Mouse (Mus musculus) midbrain, embryonic 15.5 days (tissue): Measurements from ENCODE around the gene Gm2663. TPM values are rescaled to one million over a fixed set of nuclear protein-coding genes. Genes with fewer than 3 reads are reported as not detected.
"Not testable (repeated sequence)": the region's sequence is repeated elsewhere in the genome, so short reads cannot be mapped to it uniquely, and the experiment has no call there.

ENCODE experiments used
- ATAC-seq: fragments of 200-750 bp; cut with Nextera tagmentation; replicated peaks from 2 replicates; pipeline ENCODE4 v1.8.0; 2017; ENCODE audit warnings: moderate TSS enrichment
- H3K27ac ChIP-seq: fragments of 300-500 bp; sonication (generic); 2 replicates; pipeline ENCODE4 v1.5.1; 2015; ENCODE audit warnings: mild to moderate bottlenecking, inconsistent platforms
- H3K27me3 ChIP-seq: fragments of 300-500 bp; sonication (generic); replicated peaks from 2 replicates; pipeline ENCODE4 v1.6.1; 2015; ENCODE audit warnings: inconsistent platforms
- H3K36me3 ChIP-seq: fragments of 300-500 bp; sonication (generic); replicated peaks from 2 replicates; pipeline ENCODE4 v1.6.1; 2015; ENCODE audit warnings: inconsistent platforms
- H3K4me1 ChIP-seq: fragments of 300-500 bp; sonication (generic); 2 replicates; pipeline ENCODE4 v1.6.1; 2015; ENCODE audit warnings: inconsistent platforms
- H3K4me2 ChIP-seq: fragments of 300-500 bp; sonication (generic); 2 replicates; pipeline ENCODE4 v1.6.1; 2015; ENCODE audit warnings: inconsistent platforms, mild to moderate bottlenecking, moderate library complexity
- H3K4me3 ChIP-seq: fragments of 300-500 bp; sonication (generic); 2 replicates; pipeline ENCODE4 v1.5.1; 2015; ENCODE audit warnings: mild to moderate bottlenecking, inconsistent platforms
- H3K9ac ChIP-seq: fragments of 300-500 bp; sonication (generic); 2 replicates; pipeline ENCODE4 v1.6.1; 2015; ENCODE audit warnings: mild to moderate bottlenecking, inconsistent platforms
- H3K9me3 ChIP-seq: fragments of 300-500 bp; sonication (generic); 2 replicates; pipeline ENCODE4 v1.6.1; 2016; ENCODE audit warnings: inconsistent platforms
- WGBS: fragments of 180-500 bp; shearing (Covaris S2); methylation state at CpG from one replicate; pipeline ENCODE4 v1.1.7; 2015; ENCODE audit warnings: mixed read lengths; 5-methylcytosine and 5-hydroxymethylcytosine counted together
- polyA plus RNA-seq: library from polyadenylated mRNA; unstranded; fragments of >200 nt; fragmentation: Nextera tagmentation; extraction: Ambion mirVana; gene quantifications from 2 replicates; pipeline ENCODE4 v1.2.1, GENCODE M21; 2015

Gm2663 gene
- polyA plus RNA-seq, 1 experiment from 2014 or later: not detected

- Histone ChIP-seq H3K27me3 (no peaks in the 10 kb centered on the region), H3K4me3 (no peak overlapping the region), H3K4me1 (no peaks in the 10 kb centered on the region), H3K36me3 (no peaks in the 10 kb centered on the region), H3K9ac (no peak overlapping the region), H3K9me3 (no peaks in the 10 kb centered on the region), H3K27ac (no peak overlapping the region), H3K4me2 (no peak overlapping the region)
- no peak for ATAC-seq
- WGBS: 85% methylated on average over 2 of the region's 2 CpGs
Measured at GRCm38 (mm10) chr6:41019140-41019539, 19.9 kb upstream of the Gm2663 start.

- ATAC-seq: no peak
- H3K9me3 ChIP-seq: no peaks in the 10 kb centered on the region
- H3K4me2 ChIP-seq: no peak overlapping the region
- no peaks in the 10 kb centered on the region for H3K4me1 ChIP-seq
- no peaks in the 10 kb centered on the region for H3K27me3 ChIP-seq
- H3K4me3 ChIP-seq: no peak overlapping the region
- 86% methylated on average over 2 of the region's 2 CpGs for WGBS
- no peak overlapping the region for H3K27ac ChIP-seq
- no peaks in the 10 kb centered on the region for H3K36me3 ChIP-seq
- no peak overlapping the region for H3K9ac ChIP-seq
Measured at GRCm38 (mm10) chr6:41018629-41019028, 19.4 kb upstream of the Gm2663 start.

GRCm38 (mm10) chr6:41015065-41015464 lies 15.8 kb upstream of the Gm2663 start:
- 67% methylated on average over 4 of the region's 4 CpGs for WGBS
- H3K4me3 ChIP-seq: no peak overlapping the region
- H3K36me3 ChIP-seq: no peaks in the 10 kb centered on the region
- no peaks in the 10 kb centered on the region for H3K9me3 ChIP-seq
- no peaks in the 10 kb centered on the region for H3K27me3 ChIP-seq
- no peak overlapping the region for H3K9ac ChIP-seq
- no peaks in the 10 kb centered on the region for H3K4me1 ChIP-seq
- H3K4me2 ChIP-seq: no peak overlapping the region
- ATAC-seq: no peak
- no peak overlapping the region for H3K27ac ChIP-seq

GRCm38 (mm10) chr6:40964454-40964853 lies 34.8 kb downstream of the Gm2663 start, which contains the start of gene 1810009J06Rik:
1810009J06Rik (plus strand) TSS chr6:40964754.
- H3K27ac ChIP-seq, H3K27me3 ChIP-seq, H3K9me3 ChIP-seq, ATAC-seq, H3K4me3 ChIP-seq, H3K4me1 ChIP-seq, H3K4me2 ChIP-seq, H3K36me3 ChIP-seq, H3K9ac ChIP-seq: not testable (repeated sequence)
- 89% methylated on average over 2 of the region's 2 CpGs for WGBS

GRCm38 (mm10) chr6:40953716-40954115 lies 45.6 kb downstream of the Gm2663 start:
- 71% methylated on average over 2 of the region's 2 CpGs for WGBS
- Histone ChIP-seq H3K4me1 (no peaks in the 10 kb centered on the region), H3K36me3 (no peaks in the 10 kb centered on the region), H3K4me3 (no peak overlapping the region), H3K9ac (no peak overlapping the region), H3K27ac (no peak overlapping the region), H3K4me2 (no peak overlapping the region), H3K9me3 (no peaks in the 10 kb centered on the region), H3K27me3 (no peaks in the 10 kb centered on the region)
- ATAC-seq: no peak

- Histone ChIP-seq H3K4me2 (no peak within 1 kb of the TSS), H3K4me1 (no peaks in the 10 kb centered on the region), H3K27me3 (no peaks in the 10 kb centered on the region), H3K9me3 (no peaks in the 10 kb centered on the region), H3K36me3 (no peaks in the 10 kb centered on the region), H3K27ac (no peak within 1 kb of the TSS), H3K4me3 (no peak within 1 kb of the TSS), H3K9ac (no peak within 1 kb of the TSS)
- ATAC-seq: no peak
Measured at GRCm38 (mm10) chr6:40951770-40952169, 47.5 kb downstream of the Gm2663 start, which contains the start of gene Gm4744. Gm4744 (minus strand) TSS chr6:40951870.

Other genes with a start within 250 kb of the Gm2663 start
- not detected in 2 replicates for gene Moxd2, start 112.0 kb downstream of the Gm2663 start, polyA plus RNA-seq
- gene Prss58, start 99.1 kb downstream of the Gm2663 start, polyA plus RNA-seq: not detected in 2 replicates
- not detected in 2 replicates for gene 1700074P13Rik, start 58.9 kb downstream of the Gm2663 start, polyA plus RNA-seq
- gene Gm4744, start 47.6 kb downstream of the Gm2663 start, polyA plus RNA-seq: not detected in 2 replicates
- not detected in 2 replicates for gene 1810009J06Rik, start 34.7 kb downstream of the Gm2663 start, polyA plus RNA-seq
- gene 2210010C04Rik, start 36.0 kb upstream of the Gm2663 start, polyA plus RNA-seq: not detected in 2 replicates